ENCODE assay signal across 11 mouse cellular contexts in genomic region chr5:24326842-24327417, GRCm38 (mm10). TPM values are rescaled to one million over a fixed set of nuclear protein-coding genes. Genes with fewer than 3 reads are reported as not detected.
DNase-seq lines count a peak whose midpoint lies in the region; ATAC-seq and TF ChIP-seq lines count a peak whose summit lies in the region.
"Had no signal": no experiment of that assay in that cellular context is flagged by ENCODE, and none has a peak within 500 bp of the region (broad histone marks: within the 10 kb centered on the region; RNA-seq: fewer than 3 reads in every experiment).

No protein-coding gene starts in this region.

- H3K36me3 ChIP-seq in heart, adult 2 months (ENCODE audit: control insufficient read depth, insufficient read depth, low read length), result no peaks in the 10 kb centered on the region
- no peaks in the 10 kb centered on the region for H3K36me3 ChIP-seq in lung, postnatal 0 days (ENCODE audit: insufficient read depth, low read length)
- peaks cover 20% of the 10 kb centered on the region for H3K36me3 ChIP-seq in forebrain, embryonic 14.5 days (ENCODE audit: control insufficient read depth, insufficient read depth, low read length)

- peak; percentile 70 for ATAC-seq in lung, postnatal 0 days
- ATAC-seq in forebrain, embryonic 14.5 days, result no peak

- peak; percentile 54 to 67 for DNase-seq in left cerebral cortex, postnatal 14 days (ENCODE audit: low spot score in 2 of 2)
- DNase-seq in left cerebral cortex, postnatal 4 days, result no peak
- peak; percentile 59 for DNase-seq in adrenal gland, postnatal 25 days
- peak; percentile 48 to 66 for DNase-seq in heart, adult 2 months
- DNase-seq in lung, postnatal 0 days (ENCODE audit: low spot score), result peak; percentile 89
- no peak for DNase-seq in forebrain, embryonic 14.5 days (ENCODE audit: low spot score)
- DNase-seq in layer of hippocampus, postnatal 36 days, result no peak
- DNase-seq: kidney, postnatal 36 days; right cerebral cortex, adult 18-20 months had no signal

- peak overlapping the region; percentile 83 for H3K27ac ChIP-seq in heart, adult 2 months
- no peak overlapping the region for H3K27ac ChIP-seq in lung, postnatal 0 days (ENCODE audit: low read length)
- no peak overlapping the region for H3K27ac ChIP-seq in forebrain, embryonic 14.5 days (ENCODE audit: low read depth, low read length)
- H3K27ac ChIP-seq: embryonic facial prominence, embryonic 10.5 days; midbrain, embryonic 12.5 days had no signal

- H3K4me3 ChIP-seq in heart, adult 2 months, result no peak overlapping the region
- no peak overlapping the region for H3K4me3 ChIP-seq in lung, postnatal 0 days (ENCODE audit: low read depth, low read length)
- no peak overlapping the region for H3K4me3 ChIP-seq in forebrain, embryonic 14.5 days (ENCODE audit: low read depth, low read length)
- H3K4me3 ChIP-seq: embryonic facial prominence, embryonic 10.5 days; midbrain, embryonic 12.5 days had no signal

- TF ChIP-seq POLR2A in heart, adult 2 months (IDR thresholded peaks at IDR 0.05; ENCODE audit: insufficient read depth, low read depth, low read length), result peak; percentile 54; the same call in 1 of the 2 replicates

- peak; percentile 13; the same call in 1 of the 2 replicates for TF ChIP-seq CTCF in heart, adult 2 months (IDR thresholded peaks at IDR 0.05)
- peak; percentile 37; the same call in 1 of the 2 replicates for TF ChIP-seq CTCF in lung, postnatal 0 days (IDR thresholded peaks at IDR 0.05)

- no peaks in the 10 kb centered on the region for H3K9me3 ChIP-seq in lung, postnatal 0 days (ENCODE audit: low read length)
- H3K9me3 ChIP-seq in forebrain, embryonic 14.5 days (replicated peaks; ENCODE audit: control insufficient read depth, low read length), result no peaks in the 10 kb centered on the region
- H3K9me3 ChIP-seq: embryonic facial prominence, embryonic 10.5 days; midbrain, embryonic 12.5 days had no signal

- no peak for TF ChIP-seq EP300 in heart, adult 2 months (IDR thresholded peaks at IDR 0.05; ENCODE audit: insufficient read depth, low read depth, low read length)
- TF ChIP-seq EP300 in lung, postnatal 0 days (IDR thresholded peaks at IDR 0.05), result no peak

- H3K27me3 ChIP-seq in heart, adult 2 months (ENCODE audit: control insufficient read depth, insufficient read depth, low read length), result no peaks in the 10 kb centered on the region
- no peaks in the 10 kb centered on the region; the same call in 1 of the 2 replicates for H3K27me3 ChIP-seq in lung, postnatal 0 days (replicated peaks; ENCODE audit: insufficient read depth, low read length)
- H3K27me3 ChIP-seq in forebrain, embryonic 14.5 days (replicated peaks; ENCODE audit: control insufficient read depth, insufficient read depth, low read length), result no peaks in the 10 kb centered on the region

- peak overlapping the region; percentile 7; the same call in 1 of the 2 replicates for H3K9ac ChIP-seq in heart, adult 2 months (ENCODE audit: low read depth, low read length)
- H3K9ac ChIP-seq in lung, postnatal 0 days (replicated peaks; ENCODE audit: low read depth), result no peak overlapping the region
- no peak overlapping the region for H3K9ac ChIP-seq in forebrain, embryonic 14.5 days (ENCODE audit: low read length)
- H3K9ac ChIP-seq: midbrain, embryonic 12.5 days had no signal

- 37% methylated on average over 4 of the region's 4 CpGs for WGBS in heart, adult 2 months
- WGBS in lung, postnatal 0 days, result 30% methylated on average over 4 of the region's 4 CpGs
- 75% methylated on average over 4 of the region's 4 CpGs for WGBS in forebrain, embryonic 14.5 days

- H3K4me1 ChIP-seq in heart, adult 2 months (ENCODE audit: control insufficient read depth, insufficient read depth, low read length), result no peaks in the 10 kb centered on the region; the same call in 1 of the 2 replicates
- peaks cover 18% of the 10 kb centered on the region for H3K4me1 ChIP-seq in lung, postnatal 0 days (ENCODE audit: insufficient read depth, low read depth, low read length)
- peaks cover 15% of the 10 kb centered on the region for H3K4me1 ChIP-seq in forebrain, embryonic 14.5 days (ENCODE audit: control insufficient read depth, insufficient read depth, low read length)

- no peaks in the 10 kb centered on the region for H3K79me2 ChIP-seq in heart, adult 2 months (replicated peaks; ENCODE audit: control insufficient read depth, insufficient read depth, low read length)

- intact Hi-C loops in left cerebral cortex, postnatal 14 days (cut with DNase I), result no loop called here
- intact Hi-C loops in left cerebral cortex, postnatal 4 days (cut with DNase I), result no loop called here
- intact Hi-C loops in heart, adult 2 months (cut with DNase I), result no loop called here

- H3K4me2 ChIP-seq in lung, postnatal 0 days (replicated peaks; ENCODE audit: low read depth, low read length), result no peak overlapping the region
- H3K4me2 ChIP-seq in forebrain, embryonic 14.5 days (ENCODE audit: low read length), result no peak overlapping the region
- H3K4me2 ChIP-seq: midbrain, embryonic 12.5 days had no signal

RNA-seq across cellular contexts. Expression of gene Kcnh2, which starts 24.5 kb away (rescaled TPM):
- total RNA-seq in left cerebral cortex, postnatal 14 days (2021), result 10 to 100 TPM; 19.9 to 22.1 TPM
- 10 to 100 TPM; 16.4 to 21.2 TPM for total RNA-seq in left cerebral cortex, postnatal 4 days (2021)
- total RNA-seq in adrenal gland, postnatal 25 days (2021), result 12.7 and 26.0 TPM in 2 replicates
- total RNA-seq in heart, adult 2 months (2021), result 10 to 100 TPM; 59.3 to 68.5 TPM
- 119 and 121 TPM in 2 replicates for polyA plus RNA-seq in heart, adult 2 months (2012; rRNA removed)
- 5.0 and 5.8 TPM in 2 replicates for polyA plus RNA-seq in lung, postnatal 0 days (2015; fragmentation: Nextera tagmentation; extraction: Ambion mirVana)
- polyA plus RNA-seq in forebrain, embryonic 14.5 days (2014; fragmentation: Nextera tagmentation; extraction: Ambion mirVana), result 4.7 and 5.2 TPM in 2 replicates
- total RNA-seq in layer of hippocampus, postnatal 36 days (2021), result 10 to 100 TPM; 21.3 to 23.7 TPM

RNA-seq across cellular contexts. Expression of gene Nos3, which starts 37.7 kb away (rescaled TPM):
- 10 to 100 TPM; 10.2 to 12.1 TPM for total RNA-seq in left cerebral cortex, postnatal 14 days (2021)
- 10 to 100 TPM; 10.0 to 10.2 TPM for total RNA-seq in left cerebral cortex, postnatal 4 days (2021)
- 8.3 and 8.7 TPM in 2 replicates for total RNA-seq in adrenal gland, postnatal 25 days (2021)
- 10 to 100 TPM; 23.5 to 24.4 TPM for total RNA-seq in heart, adult 2 months (2021)
- 26.3 and 30.7 TPM in 2 replicates for polyA plus RNA-seq in heart, adult 2 months (2012; rRNA removed)
- polyA plus RNA-seq in lung, postnatal 0 days (2015; fragmentation: Nextera tagmentation; extraction: Ambion mirVana), result 20.3 and 26.5 TPM in 2 replicates
- 4.6 and 7.6 TPM in 2 replicates for polyA plus RNA-seq in forebrain, embryonic 14.5 days (2014; fragmentation: Nextera tagmentation; extraction: Ambion mirVana)
- 1 to 10 TPM; 6.1 to 6.4 TPM for total RNA-seq in layer of hippocampus, postnatal 36 days (2021)

Comparison
In these comparisons a context has a peak if more than half of its experiments do, and no peak if none do; other contexts are left out.
1. DNase-seq: peak in left cerebral cortex, postnatal 14 days (2 of 2), adrenal gland, postnatal 25 days (single experiment), heart, adult 2 months (2 of 2) and lung, postnatal 0 days (single experiment); none in left cerebral cortex, postnatal 4 days (single experiment), forebrain, embryonic 14.5 days (single experiment) and layer of hippocampus, postnatal 36 days (0 of 2).